Mouse (Mus musculus) central nervous system, embryonic 14 days (tissue): ENCODE data around the gene Pwp2. TPM values are rescaled to one million over a fixed set of nuclear protein-coding genes. Genes with fewer than 3 reads are reported as not detected.

Source experiments
- polyA plus RNA-seq: library from polyadenylated mRNA; depleted of rRNA; stranded (reverse); fragments of >200 nt; gene quantifications from 2 replicates; pipeline ENCODE4 v1.2.3, GENCODE M21; 2012; rRNA removed

Pwp2 gene
- polyA plus RNA-seq = 16.0 and 17.4 TPM in 2 replicates

GRCm38 (mm10) chr10:78184531-78185380, at the start of gene Pwp2:
Gene Pwp2 (minus strand): TSS chr10:78185149.

DNA sequence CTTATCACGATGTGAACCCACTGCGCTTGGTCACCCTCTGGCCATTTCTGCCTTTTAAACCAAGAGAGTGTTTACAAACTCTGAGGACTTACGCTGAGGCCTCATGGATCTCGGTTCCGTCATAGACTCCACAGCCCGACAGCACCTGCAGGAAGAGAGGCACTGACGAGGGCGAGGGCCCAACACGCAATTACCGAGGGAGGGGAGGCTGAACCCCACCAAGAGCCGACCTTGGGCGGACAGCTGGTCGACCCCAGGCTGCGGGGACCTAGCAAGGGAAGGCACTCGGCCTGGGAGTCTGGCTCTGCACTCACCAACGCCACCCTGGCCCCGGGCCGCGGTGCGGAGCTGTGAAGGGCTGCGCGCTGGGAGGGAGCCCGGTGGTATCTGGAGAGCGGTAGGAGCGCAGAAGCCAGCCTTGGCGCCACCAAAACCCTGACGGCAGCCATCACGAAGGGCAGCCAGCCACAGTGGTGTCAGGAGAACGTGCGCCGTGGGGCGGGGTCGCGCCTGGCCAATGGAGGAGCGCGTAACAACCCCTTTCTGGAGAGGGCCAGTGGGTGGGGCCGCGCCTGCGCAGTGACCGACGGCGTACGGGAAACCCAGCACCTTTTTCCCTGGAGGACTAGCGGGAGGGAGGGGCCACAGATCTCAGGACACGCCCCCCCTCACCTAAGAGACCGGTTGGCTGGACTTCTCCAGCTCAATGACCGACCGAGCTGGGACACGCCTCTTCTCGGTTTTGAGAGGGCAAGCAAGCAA, 15.5 kb downstream of the Pwp2 start, which contains the start of gene D10Jhu81e:
TSS of gene D10Jhu81e (minus strand) at position 502 of the 762 bp plus-strand sequence.

Other genes starting within 250 kb of the Pwp2 start
- 5.5 and 5.7 TPM in 2 replicates for gene Trpm2, start 214.6 kb downstream of the Pwp2 start, polyA plus RNA-seq
- 56.4 and 61.4 TPM in 2 replicates for gene 1810043G02Rik, start 206.6 kb downstream of the Pwp2 start, polyA plus RNA-seq
- gene Pfkl, start 175.1 kb downstream of the Pwp2 start, polyA plus RNA-seq = 127 and 130 TPM in 2 replicates
- gene Dnmt3l, start 143.2 kb downstream of the Pwp2 start, polyA plus RNA-seq = 0.10 TPM in 1 of 2 replicates, not detected in the other
- 0.57 and 0.96 TPM in 2 replicates for gene Aire, start 141.5 kb downstream of the Pwp2 start, polyA plus RNA-seq
- 1.2 and 2.1 TPM in 2 replicates for gene Icosl, start 115.8 kb downstream of the Pwp2 start, polyA plus RNA-seq
- 69.8 and 72.3 TPM in 2 replicates for gene D10Jhu81e, start 15.4 kb downstream of the Pwp2 start, polyA plus RNA-seq
- 46.6 and 51.6 TPM in 2 replicates for gene Trappc10, start 59.5 kb upstream of the Pwp2 start, polyA plus RNA-seq
- gene Agpat3, start 167.3 kb upstream of the Pwp2 start, polyA plus RNA-seq = 68.7 and 75.8 TPM in 2 replicates
- 400 and 403 TPM in 2 replicates for gene Rrp1, start 227.9 kb upstream of the Pwp2 start, polyA plus RNA-seq
- 83.0 and 84.1 TPM in 2 replicates for gene Cstb, start 240.5 kb upstream of the Pwp2 start, polyA plus RNA-seq